Mouse (Mus musculus) hematopoietic multipotent progenitor cell, adult 10-12 weeks (in vitro differentiated cells): ENCODE data around the gene Zfp2. TPM values are rescaled to one million over a fixed set of nuclear protein-coding genes. Genes with fewer than 3 reads are reported as not detected.

Source experiments
- polyA plus RNA-seq: library from polyadenylated mRNA; stranded (reverse); fragments of >175 nt; gene quantifications from 2 replicates; pipeline ENCODE4 v1.2.3, GENCODE M21; 2012; ENCODE audit warnings: low replicate concordance

Gene Zfp2
- 0.12 TPM in 1 of 2 replicates, not detected in the other for polyA plus RNA-seq

GRCm38 (mm10) chr11:50915671-50916320 lies at the start of gene Zfp2:
Zfp2 (minus strand) TSS chr11:50916165.

GRCm38 (mm10) chr11:50953665-50954064 lies 37.7 kb upstream of the Zfp2 start, which contains the start of gene Prop1:
Prop1 (minus strand) TSS chr11:50953765.

GRCm38 (mm10) chr11:50943506-50943905 lies 27.5 kb upstream of the Zfp2 start, which contains the start of gene 4933414I15Rik:
4933414I15Rik (minus strand) TSS chr11:50943765.

DNA sequence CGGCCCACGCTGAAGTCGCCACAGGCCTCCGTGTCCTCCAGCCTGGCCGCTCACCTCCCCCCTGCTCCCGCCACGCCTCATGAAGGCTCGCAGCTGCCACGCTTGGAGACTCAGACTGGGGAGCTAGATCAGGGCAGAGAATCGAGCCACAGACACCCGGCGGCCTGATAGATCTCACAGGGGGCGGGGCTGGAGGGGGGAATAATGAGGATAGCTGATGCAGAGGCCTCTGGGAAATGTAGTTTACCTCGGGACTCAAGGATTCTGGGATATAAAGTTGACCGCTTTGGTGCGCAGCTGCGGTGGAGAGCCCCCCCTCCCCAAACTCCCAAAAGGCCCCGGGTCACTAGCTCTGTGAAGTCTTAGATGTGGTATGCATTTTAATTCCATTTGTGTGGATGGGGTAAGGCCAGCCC lies 15.5 kb upstream of the Zfp2 start, which contains the start of gene Zfp354b:
Gene Zfp354b (minus strand): TSS at position 183 of the 416 bp plus-strand sequence.

GRCm38 (mm10) chr11:50887390-50888128 lies 28.4 kb downstream of the Zfp2 start, which contains the start of gene Zfp454:
Zfp454 (minus strand) TSS chr11:50887651.

DNA sequence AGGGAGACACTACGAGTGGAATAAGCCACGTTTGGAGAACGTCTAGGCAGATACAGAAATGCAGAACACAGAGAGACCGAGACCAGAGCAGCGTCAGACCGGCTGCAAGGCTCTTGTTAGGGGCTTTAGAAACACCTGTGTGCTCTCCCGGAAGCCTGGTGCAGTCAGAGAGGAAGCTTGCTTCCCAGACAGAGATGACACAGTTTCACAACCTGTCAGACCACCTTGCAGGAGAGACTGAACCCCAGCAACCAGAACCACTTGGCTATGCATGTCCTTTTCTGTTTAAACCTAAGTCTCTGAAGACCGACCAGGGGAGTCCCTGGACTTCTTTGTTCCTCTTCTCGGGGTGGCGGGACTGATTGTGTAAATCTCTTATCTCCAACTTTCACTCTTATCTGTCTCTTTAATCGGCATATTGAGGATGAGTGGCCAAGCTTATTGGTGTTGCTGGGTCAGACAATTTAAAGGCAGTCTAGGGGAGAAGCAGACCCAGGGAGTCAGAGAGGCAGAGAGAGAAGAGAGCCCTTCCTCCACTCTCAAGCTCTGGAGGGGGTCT lies 65.7 kb downstream of the Zfp2 start, which contains the start of gene Grm6:
Gene Grm6 (plus strand): TSS at position 509 of the 559 bp plus-strand sequence.

Other genes starting within 250 kb of the Zfp2 start
- 1.5 and 1.9 TPM in 2 replicates for gene Zfp354c, start 88.4 kb downstream of the Zfp2 start, polyA plus RNA-seq
- gene Zfp879, start 74.6 kb downstream of the Zfp2 start, polyA plus RNA-seq: 0.04 and 0.28 TPM in 2 replicates
- 0.71 and 2.7 TPM in 2 replicates for gene Grm6, start 65.5 kb downstream of the Zfp2 start, polyA plus RNA-seq
- not detected in 2 replicates for gene Zfp454, start 28.5 kb downstream of the Zfp2 start, polyA plus RNA-seq
- gene Zfp354b, start 15.5 kb upstream of the Zfp2 start, polyA plus RNA-seq: 0.13 TPM in 1 of 2 replicates, not detected in the other
- not detected in 2 replicates for gene 4933414I15Rik, start 27.6 kb upstream of the Zfp2 start, polyA plus RNA-seq
- not detected in 2 replicates for gene Prop1, start 37.6 kb upstream of the Zfp2 start, polyA plus RNA-seq
- not detected in 2 replicates for gene Olfr1378, start 50.4 kb upstream of the Zfp2 start, polyA plus RNA-seq
- gene Olfr1377, start 65.8 kb upstream of the Zfp2 start, polyA plus RNA-seq: not detected in 2 replicates
- gene Olfr51, start 87.4 kb upstream of the Zfp2 start, polyA plus RNA-seq: not detected in 2 replicates
- not detected in 2 replicates for gene Olfr54, start 98.1 kb upstream of the Zfp2 start, polyA plus RNA-seq
- gene Olfr1375, start 131.9 kb upstream of the Zfp2 start, polyA plus RNA-seq: not detected in 2 replicates
- gene Zfp354a, start 143.1 kb upstream of the Zfp2 start, polyA plus RNA-seq: 0.71 TPM in 1 of 2 replicates, not detected in the other